Comparison of ENCODE assay signal across 18 mouse cellular contexts in genomic region chr10:13244192-13244591, GRCm38 (mm10). TPM values are rescaled to one million over a fixed set of nuclear protein-coding genes. Genes with fewer than 3 reads are reported as not detected.
A peak's percentile ranks its signal among the peaks of the same experiment; 100 is the strongest.
DNase-seq lines count a peak whose midpoint lies in the region; ATAC-seq and TF ChIP-seq lines count a peak whose summit lies in the region.
"Had no signal": no experiment of that assay in that cellular context is flagged by ENCODE, and none has a peak within 500 bp of the region (broad histone marks: within the 10 kb centered on the region; RNA-seq: fewer than 3 reads in every experiment).

No protein-coding gene starts in this region.

- no peak overlapping the region for H3K4me2 ChIP-seq in lung, embryonic 16.5 days (ENCODE audit: low read depth, low read length)
- H3K4me2 ChIP-seq in liver, postnatal 0 days (ENCODE audit: low read depth, low read length), result no peak overlapping the region
- H3K4me2 ChIP-seq: hindbrain, embryonic 12.5 days; intestine, embryonic 15.5 days; limb, embryonic 13.5 days had no signal

- 37% methylated on average over 3 of the region's 3 CpGs for WGBS in lung, embryonic 16.5 days
- 71% methylated on average over 3 of the region's 3 CpGs for WGBS in liver, postnatal 0 days (ENCODE audit: insufficient replicate concordance)

- no peak for TF ChIP-seq CTCF in liver, postnatal 0 days (IDR thresholded peaks at IDR 0.05; ENCODE audit: low read depth)

- peak; percentile 35; the same call in 1 of the 2 replicates for ATAC-seq in lung, embryonic 16.5 days (ENCODE audit: low read depth)
- ATAC-seq in liver, postnatal 0 days, result no peak
- ATAC-seq in monocyte, adult 5-6 weeks (replicated peaks; ENCODE audit: insufficient number of reproducible peaks, low FRiP score, low TSS enrichment, poor library complexity, severe bottlenecking), result no peak
- ATAC-seq: activated CD4-positive, CD25-positive, alpha-beta regulatory T cell, adult 4 months; intestine, embryonic 15.5 days had no signal

- peaks cover 13% of the 10 kb centered on the region for H3K4me1 ChIP-seq in lung, embryonic 16.5 days (replicated peaks; ENCODE audit: control insufficient read depth, insufficient read depth, low read length)
- H3K4me1 ChIP-seq in liver, postnatal 0 days (ENCODE audit: insufficient read depth), result no peaks in the 10 kb centered on the region
- H3K4me1 ChIP-seq: hindbrain, embryonic 12.5 days had no signal

- no peaks in the 10 kb centered on the region for H3K9me3 ChIP-seq in lung, embryonic 16.5 days (ENCODE audit: control insufficient read depth, low read length)
- H3K9me3 ChIP-seq in liver, postnatal 0 days (ENCODE audit: low read length), result no peaks in the 10 kb centered on the region
- H3K9me3 ChIP-seq: hindbrain, embryonic 12.5 days; intestine, embryonic 15.5 days; limb, embryonic 13.5 days had no signal

- peak; percentile 24; the same call in 1 of the 2 replicates for TF ChIP-seq EP300 in liver, postnatal 0 days (IDR thresholded peaks at IDR 0.05; ENCODE audit: low read depth)

- H3K27me3 ChIP-seq in lung, embryonic 16.5 days (ENCODE audit: control insufficient read depth, insufficient read depth, low read depth, low read length), result no peaks in the 10 kb centered on the region
- H3K27me3 ChIP-seq in liver, postnatal 0 days (ENCODE audit: insufficient read depth, low read length), result no peaks in the 10 kb centered on the region
- H3K27me3 ChIP-seq: hindbrain, embryonic 12.5 days; intestine, embryonic 15.5 days; limb, embryonic 13.5 days had no signal

- H3K9ac ChIP-seq in lung, embryonic 16.5 days (ENCODE audit: low read length), result no peak overlapping the region
- no peak overlapping the region for H3K9ac ChIP-seq in liver, postnatal 0 days (replicated peaks)
- H3K9ac ChIP-seq: hindbrain, embryonic 12.5 days; intestine, embryonic 15.5 days; limb, embryonic 13.5 days had no signal

- H3K36me3 ChIP-seq in lung, embryonic 16.5 days (ENCODE audit: control insufficient read depth, insufficient read depth, low read length), result peaks cover 14% of the 10 kb centered on the region
- H3K36me3 ChIP-seq in liver, postnatal 0 days (replicated peaks; ENCODE audit: insufficient read depth, low read length), result no peaks in the 10 kb centered on the region; the same call in 1 of the 2 replicates
- H3K36me3 ChIP-seq: hindbrain, embryonic 12.5 days; intestine, embryonic 15.5 days had no signal

- DNase-seq in adrenal gland, postnatal 36 days, result peak; percentile 13 to 29
- DNase-seq in adrenal gland, adult 18-20 months (ENCODE audit: low spot score in 2 of 2), result no peak
- DNase-seq in kidney, adult 11 months, result peak; percentile 11
- DNase-seq in kidney, postnatal 25 days, result no peak
- DNase-seq in lung, postnatal 14 days, result no peak
- no peak for DNase-seq in liver, postnatal 0 days
- DNase-seq: cerebellum, adult 18-20 months; gastrocnemius, postnatal 36 days; midbrain, embryonic 14.5 days; spleen, adult 18-20 months; thymus, postnatal 25 days had no signal

- H3K4me3 ChIP-seq in lung, embryonic 16.5 days (ENCODE audit: low read length), result no peak overlapping the region
- no peak overlapping the region for H3K4me3 ChIP-seq in liver, postnatal 0 days (ENCODE audit: low read depth, low read length)
- H3K4me3 ChIP-seq: hindbrain, embryonic 12.5 days; intestine, embryonic 15.5 days; limb, embryonic 13.5 days had no signal

- H3K27ac ChIP-seq in lung, embryonic 16.5 days (ENCODE audit: low read length), result peak overlapping the region; percentile 32; the same call in 1 of the 2 replicates
- no peak overlapping the region for H3K27ac ChIP-seq in liver, postnatal 0 days (ENCODE audit: low read depth)
- H3K27ac ChIP-seq: hindbrain, embryonic 12.5 days; intestine, embryonic 15.5 days; limb, embryonic 13.5 days; macrophage had no signal

RNA-seq across cellular contexts. Expression of gene Ltv1, which starts 51.2 kb away (rescaled TPM):
- 10 to 100 TPM; 38.6 to 50.1 TPM for total RNA-seq in adrenal gland, postnatal 36 days (2021)
- 10 to 100 TPM; 39.3 to 42.5 TPM for total RNA-seq in adrenal gland, adult 18-20 months (2021)
- polyA plus RNA-seq in lung, embryonic 16.5 days (2015; fragmentation: Nextera tagmentation; extraction: Ambion mirVana), result 54.9 and 63.4 TPM in 2 replicates
- polyA plus RNA-seq in liver, postnatal 0 days (2015; fragmentation: Nextera tagmentation; extraction: Ambion mirVana), result 22.9 and 23.6 TPM in 2 replicates
- 33.5 to 55.7 TPM (median 50.1 TPM) in 3 replicates for total RNA-seq in monocyte, adult 5-6 weeks (2017)

Comparison
In these comparisons a context has a peak if more than half of its experiments do, and no peak if none do; other contexts are left out.
1. DNase-seq: peak in adrenal gland, postnatal 36 days (2 of 2) and kidney, adult 11 months (single experiment); none in adrenal gland, adult 18-20 months (0 of 2), kidney, postnatal 25 days (0 of 2), lung, postnatal 14 days (single experiment) and liver, postnatal 0 days (single experiment).